Mouse (Mus musculus): ENCODE measurements around the gene Crybg2.

DNA sequence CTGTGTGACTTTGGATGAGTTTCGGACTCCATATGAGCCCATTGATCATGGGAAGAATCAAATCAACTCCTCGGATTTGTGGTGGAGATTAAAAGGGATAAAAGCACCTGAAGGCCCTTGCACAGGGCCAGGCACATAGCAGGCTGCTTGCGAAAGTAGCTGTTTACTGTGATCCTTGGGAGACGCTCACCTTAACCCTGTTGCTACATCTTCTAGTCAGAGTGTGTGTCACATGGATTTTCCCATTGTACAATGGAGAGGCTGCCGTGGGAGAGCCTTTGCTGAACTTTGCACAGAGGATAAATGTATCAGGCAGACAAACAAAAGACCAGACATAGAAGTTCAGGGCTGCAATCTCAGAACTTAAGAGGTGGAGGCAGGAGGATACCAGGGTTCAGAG lies 8.7 kb upstream of the Crybg2 start:
- no peak for TF ChIP-seq POLR2A (IDR thresholded peaks at IDR 0.05; ENCODE audit: low read depth, low read length)
- TF ChIP-seq CTCF (conservative IDR thresholded peaks at IDR 0.05; ENCODE audit: insufficient read depth, insufficient read length, low read depth, low read length): no peak

All from kidney, adult 2 months (tissue).